Mouse (Mus musculus) thymus, postnatal 4 days (tissue): ENCODE data around the gene Dnaic2.

Experiments
- DNase-seq: peaks from one replicate; pipeline ENCODE4 v3.0.0; 2021

Gene Dnaic2

GRCm38 (mm10) chr11:114747564-114748138 is 20.4 kb downstream of the Dnaic2 start:
- no peak for DNase-seq

- peak; percentile 35 for DNase-seq
Observed at GRCm38 (mm10) chr11:114764820-114765818, 37.9 kb downstream of the Dnaic2 start, which contains the start of gene Kif19a. Gene Kif19a (plus strand): TSS chr11:114765388.

GRCm38 (mm10) chr11:114769911-114770310 is 42.7 kb downstream of the Dnaic2 start:
- DNase-seq: no peak

- no peak for DNase-seq
Observed at GRCm38 (mm10) chr11:114771896-114772295, 44.7 kb downstream of the Dnaic2 start.

GRCm38 (mm10) chr11:114780076-114780475 is 52.9 kb downstream of the Dnaic2 start:
- no peak for DNase-seq

GRCm38 (mm10) chr11:114785892-114786291 is 58.7 kb downstream of the Dnaic2 start:
- DNase-seq: no peak

- DNase-seq: peak; percentile 52
Observed at GRCm38 (mm10) chr11:114786326-114786725, 59.1 kb downstream of the Dnaic2 start.

- no peak for DNase-seq
Observed at GRCm38 (mm10) chr11:114787611-114788010, 60.4 kb downstream of the Dnaic2 start.

GRCm38 (mm10) chr11:114789061-114789714 is 62.0 kb downstream of the Dnaic2 start:
- DNase-seq: peak; percentile 91

GRCm38 (mm10) chr11:114789716-114790115 is 62.5 kb downstream of the Dnaic2 start:
- DNase-seq: no peak

GRCm38 (mm10) chr11:114790171-114790570 is 63.0 kb downstream of the Dnaic2 start:
- DNase-seq: no peak

- DNase-seq: no peak
Observed at GRCm38 (mm10) chr11:114790841-114791240, 63.6 kb downstream of the Dnaic2 start.

GRCm38 (mm10) chr11:114791351-114791889 is 64.2 kb downstream of the Dnaic2 start:
- peak; percentile 25 for DNase-seq

- DNase-seq: peak; percentile 31
Observed at GRCm38 (mm10) chr11:114791891-114792411, 64.7 kb downstream of the Dnaic2 start.

- DNase-seq: no peak
Observed at GRCm38 (mm10) chr11:114792931-114793494, 65.8 kb downstream of the Dnaic2 start.

GRCm38 (mm10) chr11:114793868-114794545 is 66.8 kb downstream of the Dnaic2 start:
- DNase-seq: no peak

- DNase-seq: no peak
Observed at GRCm38 (mm10) chr11:114794691-114795090, 67.5 kb downstream of the Dnaic2 start.

GRCm38 (mm10) chr11:114795231-114795746 is 68.1 kb downstream of the Dnaic2 start:
- peak; percentile 71 for DNase-seq

- no peak for DNase-seq
Observed at GRCm38 (mm10) chr11:114795848-114796322, 68.7 kb downstream of the Dnaic2 start, which contains the start of gene Btbd17. Gene Btbd17 (minus strand): TSS chr11:114795945.

- DNase-seq: no peak
Observed at GRCm38 (mm10) chr11:114797176-114797575, 70.0 kb downstream of the Dnaic2 start.

- no peak for DNase-seq
Observed at GRCm38 (mm10) chr11:114797981-114798380, 70.8 kb downstream of the Dnaic2 start.
